Comparison of ENCODE assay signal across 9 mouse cellular contexts in genomic region chr17:11067704-11068475, GRCm38 (mm10).
A peak's percentile ranks its signal among the peaks of the same experiment; 100 is the strongest.
DNase-seq lines count a peak whose midpoint lies in the region; ATAC-seq and TF ChIP-seq lines count a peak whose summit lies in the region.
"Had no signal": no experiment of that assay in that cellular context is flagged by ENCODE, and none has a peak within 500 bp of the region (broad histone marks: within the 10 kb centered on the region; RNA-seq: fewer than 3 reads in every experiment).

No protein-coding gene starts in this region.

- H3K27me3 ChIP-seq in forebrain, embryonic 11.5 days (ENCODE audit: control insufficient read depth, insufficient read depth, low read length), result no peaks in the 10 kb centered on the region
- H3K27me3 ChIP-seq in heart, embryonic 16.5 days (ENCODE audit: control insufficient read depth, insufficient read depth, low read length), result no peaks in the 10 kb centered on the region

- intact Hi-C loops in left cerebral cortex, adult 2 months (cut with DNase I), result loop anchor here (10.0 kb wide), 1 partner anchor 533 kb away; no protein-coding TSS in a partner anchor

- TF ChIP-seq POLR2A in lung, adult 2 months (IDR thresholded peaks at IDR 0.05; ENCODE audit: borderline replicate concordance, extremely low read depth, low read depth, low read length), result no peak

- H3K4me3 ChIP-seq in left cerebral cortex, adult 2 months, result peak overlapping the region; percentile 2
- peak overlapping the region; percentile 10; the same call in 1 of the 2 replicates for H3K4me3 ChIP-seq in forebrain, embryonic 11.5 days (ENCODE audit: low read depth, low read length)
- peak overlapping the region; percentile 14; the same call in 1 of the 2 replicates for H3K4me3 ChIP-seq in heart, embryonic 16.5 days (ENCODE audit: low read length)
- H3K4me3 ChIP-seq in lung, adult 2 months (replicated peaks; ENCODE audit: extremely low read depth, low read depth, low read length), result no peak overlapping the region
- H3K4me3 ChIP-seq: liver, embryonic 15.5 days had no signal

- H3K9ac ChIP-seq in forebrain, embryonic 11.5 days (ENCODE audit: low read length), result peak overlapping the region; percentile 37
- no peak overlapping the region for H3K9ac ChIP-seq in heart, embryonic 16.5 days (ENCODE audit: low read length)
- H3K9ac ChIP-seq: liver, embryonic 15.5 days had no signal

- H3K4me1 ChIP-seq in forebrain, embryonic 11.5 days (replicated peaks; ENCODE audit: control insufficient read depth, insufficient read depth, low read length), result peaks cover 19% of the 10 kb centered on the region
- H3K4me1 ChIP-seq in heart, embryonic 16.5 days (ENCODE audit: control insufficient read depth, insufficient read depth, low read length), result 0 out of 2 replicates have a peak, but pooled peaks cover 3% of the 10 kb centered on the region
- H3K4me1 ChIP-seq in lung, adult 2 months (ENCODE audit: control insufficient read depth, insufficient read depth, low read length), result no peaks in the 10 kb centered on the region
- H3K4me1 ChIP-seq: liver, embryonic 15.5 days had no signal

- no peaks in the 10 kb centered on the region for H3K36me3 ChIP-seq in forebrain, embryonic 11.5 days (ENCODE audit: control insufficient read depth, insufficient read depth, low read length)
- no peaks in the 10 kb centered on the region for H3K36me3 ChIP-seq in heart, embryonic 16.5 days (ENCODE audit: control insufficient read depth, insufficient read depth)
- H3K36me3 ChIP-seq: liver, embryonic 15.5 days had no signal

- H3K4me2 ChIP-seq in forebrain, embryonic 11.5 days (ENCODE audit: low read depth, low read length, severe bottlenecking), result peak overlapping the region; percentile 41
- H3K4me2 ChIP-seq in heart, embryonic 16.5 days (ENCODE audit: low read depth, low read length), result peak overlapping the region; percentile 54
- H3K4me2 ChIP-seq: liver, embryonic 15.5 days had no signal

- ATAC-seq in forebrain, embryonic 11.5 days (replicated peaks; ENCODE audit: low FRiP score), result peak; percentile 95
- peak; percentile 85 for ATAC-seq in heart, embryonic 16.5 days (replicated peaks; ENCODE audit: extremely low read depth, insufficient read depth, low FRiP score)
- no peak for ATAC-seq in CD4-positive, CD25-positive, alpha-beta regulatory T cell, adult 4 months

- H3K9me3 ChIP-seq in forebrain, embryonic 11.5 days (ENCODE audit: control insufficient read depth, low read length), result no peaks in the 10 kb centered on the region
- no peaks in the 10 kb centered on the region for H3K9me3 ChIP-seq in heart, embryonic 16.5 days (replicated peaks; ENCODE audit: control insufficient read depth, low read length)
- H3K9me3 ChIP-seq: liver, embryonic 15.5 days had no signal

- peak; percentile 18 to 21 for DNase-seq in left cerebral cortex, adult 2 months (ENCODE audit: extremely low spot score in 1 of 2, low spot score in 2 of 2)
- no peak for DNase-seq in left cerebral cortex, adult 18-20 months (ENCODE audit: low spot score in 2 of 2)
- DNase-seq in forebrain, embryonic 11.5 days (ENCODE audit: low spot score), result peak; percentile 87
- peak; percentile 59 for DNase-seq in kidney, postnatal 14 days
- peak; percentile 8 for DNase-seq in lung, adult 2 months
- peak; percentile 26 for DNase-seq in ovary, postnatal 14 days (ENCODE audit: low spot score)

- H3K27ac ChIP-seq in left cerebral cortex, adult 2 months, result peak overlapping the region; percentile 24; the same call in 1 of the 2 replicates
- H3K27ac ChIP-seq in forebrain, embryonic 11.5 days (ENCODE audit: low read depth, low read length), result peak overlapping the region; percentile 88
- H3K27ac ChIP-seq in heart, embryonic 16.5 days (ENCODE audit: low read length), result no peak overlapping the region; the same call in 1 of the 2 replicates
- H3K27ac ChIP-seq: liver, embryonic 15.5 days had no signal

- under 1% methylated on average over 14 of the region's 14 CpGs for WGBS in forebrain, embryonic 11.5 days
- WGBS in heart, embryonic 16.5 days, result 17% methylated on average over 14 of the region's 14 CpGs
- WGBS in lung, adult 2 months, result 24% methylated on average over 14 of the region's 14 CpGs

- peak; percentile 46 for TF ChIP-seq CTCF in left cerebral cortex, adult 2 months (IDR thresholded peaks at IDR 0.05)
- peak; percentile 52; the same call in 1 of the 2 replicates for TF ChIP-seq CTCF in lung, adult 2 months (IDR thresholded peaks at IDR 0.05; ENCODE audit: insufficient read depth, low read length)

Comparison
In these comparisons a context has a peak if more than half of its experiments do, and no peak if none do; other contexts are left out.
1. DNase-seq: peak in left cerebral cortex, adult 2 months (2 of 2), forebrain, embryonic 11.5 days (single experiment), kidney, postnatal 14 days (single experiment), lung, adult 2 months (single experiment) and ovary, postnatal 14 days (single experiment); none in left cerebral cortex, adult 18-20 months (0 of 2).